Mouse (Mus musculus) C2C12 (cell line): ENCODE data around the gene Irx4.

Source experiments
- CEBPB ChIP-seq: IDR thresholded peaks from one replicate; pipeline ENCODE4 v1.6.1; 2011; ENCODE audit warnings: low read depth, mild to moderate bottlenecking, control low read depth, moderate library complexity
- CTCF ChIP-seq: IDR thresholded peaks from one replicate; pipeline ENCODE4 v1.5.1; 2011; ENCODE audit not compliant: control insufficient read depth, insufficient read depth, insufficient read length
- FOSL1 ChIP-seq: IDR thresholded peaks from one replicate; pipeline ENCODE4 v1.8.0; 2011; ENCODE audit warnings: mild to moderate bottlenecking, low read length; ENCODE audit not compliant: poor library complexity, insufficient read depth, severe bottlenecking
- MAX ChIP-seq: IDR thresholded peaks from one replicate; pipeline ENCODE4 v1.6.1; 2011; ENCODE audit warnings: mild to moderate bottlenecking, control low read depth
- MYOD1 ChIP-seq: IDR thresholded peaks from one replicate; pipeline ENCODE4 v1.6.1; 2011; ENCODE audit warnings: low read depth; ENCODE audit not compliant: control insufficient read depth, insufficient read length
- USF1 ChIP-seq: IDR thresholded peaks from one replicate; pipeline ENCODE4 v1.6.1; 2011; ENCODE audit warnings: low read depth, mild to moderate bottlenecking, control low read depth, moderate library complexity

GRCm38 (mm10) chr13:73291102-73291501 lies 30.8 kb downstream of the Irx4 start:
- TF ChIP-seq CTCF (no peak), FOSL1 (no peak), MAX (no peak), MYOD1 (no peak), CEBPB (no peak), USF1 (no peak)
